Mouse (Mus musculus) CH12.LX (cell line): ENCODE measurements at regions not wholly inside any gene's neighbourhood (a gene's known extent, or its start where the extent isn't known, plus 50 kb on each side); places are given as distances from the start of the nearest gene placed in this dataset.

ENCODE experiments used
- DNase-seq: peaks from one replicate; pipeline ENCODE4 v3.0.0-alpha.2; 2013; ENCODE audit errors: extremely low read depth
- H3K27ac ChIP-seq: 2 replicates; pipeline ENCODE4 v1.5.1; 2012; ENCODE audit warnings: low read depth, mild to moderate bottlenecking, control low read depth, moderate library complexity; ENCODE audit not compliant: insufficient read depth
- H3K27me3 ChIP-seq: replicated peaks from 2 replicates; pipeline ENCODE3; 2012; ENCODE audit warnings: inconsistent platforms
- H3K36me3 ChIP-seq, 2 experiments: replicated peaks in 1 of 2; 2 replicates each; pipeline versions ENCODE3 to v1.6.1; 2012; ENCODE audit warnings: inconsistent platforms in 1 of 2, low read length in 1 of 2, mild to moderate bottlenecking in 1 of 2, mixed read lengths in 1 of 2, moderate library complexity in 1 of 2; ENCODE audit not compliant: control insufficient read depth in 1 of 2, insufficient read depth in 1 of 2
- H3K4me1 ChIP-seq, 2 experiments: 2 replicates each; pipeline ENCODE4 v1.6.1; 2012; ENCODE audit warnings: inconsistent platforms in 1 of 2, moderate library complexity in 1 of 2; ENCODE audit not compliant: insufficient read depth in 2 of 2, control insufficient read depth in 1 of 2
- H3K4me2 ChIP-seq: 2 replicates; pipeline ENCODE4 v1.6.1; 2012; ENCODE audit warnings: low read depth, mild to moderate bottlenecking, control low read depth; ENCODE audit not compliant: poor library complexity, insufficient read depth, severe bottlenecking
- H3K4me3 ChIP-seq, 3 experiments: fragments of 150-350 bp in 1 of 3; sonication (generic) in 1 of 3; replicated peaks in 1 of 3; 2 replicates each; pipeline versions ENCODE3 to v1.5.1; 2011 to 2012; ENCODE audit warnings: low read depth in 2 of 3, low read length in 2 of 3, mild to moderate bottlenecking in 2 of 3, moderate library complexity in 2 of 3, control low read depth in 1 of 3, improper control_type of control experiment in 1 of 3, inconsistent platforms in 1 of 3, mixed read lengths in 1 of 3; ENCODE audit not compliant: poor library complexity in 1 of 3
- H3K79me2 ChIP-seq: replicated peaks from 2 replicates; pipeline ENCODE4 v1.6.1; 2012; ENCODE audit warnings: mild to moderate bottlenecking, moderate library complexity; ENCODE audit not compliant: control insufficient read depth, poor library complexity, insufficient read depth, severe bottlenecking; ENCODE audit errors: extremely low read depth
- H3K9ac ChIP-seq: 2 replicates; pipeline ENCODE4 v1.6.1; 2012; ENCODE audit warnings: low read depth, mild to moderate bottlenecking, control low read depth, moderate library complexity; ENCODE audit not compliant: insufficient read depth
- H3K9me3 ChIP-seq: replicated peaks from 2 replicates; pipeline ENCODE3; 2012; ENCODE audit warnings: low read length, inconsistent platforms, mixed read lengths
- CHD1 ChIP-seq: IDR thresholded peaks from 2 replicates; pipeline ENCODE4 v1.6.1; 2012; ENCODE audit warnings: low read depth, low read length, improper control_type of control experiment, inconsistent platforms
- E2F4 ChIP-seq: IDR thresholded peaks from 2 replicates; pipeline ENCODE4 v1.6.1; 2011; ENCODE audit warnings: low read depth, low read length, improper control_type of control experiment; ENCODE audit not compliant: insufficient replicate concordance
- EP300 ChIP-seq: IDR thresholded peaks from 2 replicates; pipeline ENCODE4 v1.6.1; 2011; ENCODE audit warnings: low read length, improper control_type of control experiment
- ETS1 ChIP-seq: conservative IDR thresholded peaks from 2 replicates; pipeline ENCODE4 v1.6.1; 2012; ENCODE audit warnings: low read depth, mild to moderate bottlenecking, inconsistent platforms, low read length, improper control_type of control experiment, moderate library complexity
- GABPA ChIP-seq: IDR thresholded peaks from 2 replicates; pipeline ENCODE4 v1.6.1; 2012; ENCODE audit warnings: low read depth, low read length, improper control_type of control experiment, inconsistent platforms; ENCODE audit not compliant: insufficient replicate concordance
- HCFC1 ChIP-seq: IDR thresholded peaks from 2 replicates; pipeline ENCODE4 v1.6.1; 2012; ENCODE audit warnings: low read depth, mild to moderate bottlenecking, inconsistent platforms, low read length, improper control_type of control experiment
- IRF4 ChIP-seq: IDR thresholded peaks from 2 replicates; pipeline ENCODE4 v1.6.1; 2014; ENCODE audit warnings: low read depth, mild to moderate bottlenecking, inconsistent platforms, low read length, improper control_type of control experiment
- JUN ChIP-seq: IDR thresholded peaks from 2 replicates; pipeline ENCODE4 v1.6.1; 2011; ENCODE audit warnings: low read depth, mild to moderate bottlenecking, low read length, improper control_type of control experiment, moderate library complexity; ENCODE audit not compliant: insufficient read depth
- JUND ChIP-seq: conservative IDR thresholded peaks from 2 replicates; pipeline ENCODE4 v1.6.1; 2011; ENCODE audit warnings: low read depth, low read length, improper control_type of control experiment
- MAX ChIP-seq: IDR thresholded peaks from 2 replicates; pipeline ENCODE4 v1.6.1; 2011; ENCODE audit warnings: low read length, improper control_type of control experiment
- MEF2A ChIP-seq: IDR thresholded peaks from 2 replicates; pipeline ENCODE4 v1.6.1; 2014; ENCODE audit warnings: low read depth, mild to moderate bottlenecking, inconsistent platforms, low read length, improper control_type of control experiment, borderline replicate concordance
- MYC ChIP-seq: IDR thresholded peaks from 2 replicates; pipeline ENCODE4 v1.6.1; 2011; ENCODE audit warnings: low read depth, mild to moderate bottlenecking, improper control_type of control experiment, low read length
- NELFE ChIP-seq: IDR thresholded peaks from 2 replicates; pipeline ENCODE4 v1.6.1; 2011; ENCODE audit warnings: low read depth, low read length, improper control_type of control experiment
- PAX5 ChIP-seq: IDR thresholded peaks from 2 replicates; pipeline ENCODE4 v1.6.1; 2012; ENCODE audit warnings: low read length, inconsistent platforms, mixed read lengths
- POLR2A ChIP-seq: IDR thresholded peaks from 2 replicates; pipeline ENCODE4 v1.6.1; 2011; ENCODE audit warnings: low read depth, mild to moderate bottlenecking, improper control_type of control experiment, low read length
- POLR2AphosphoS2 ChIP-seq: IDR thresholded peaks from 2 replicates; pipeline ENCODE4 v1.6.1; 2011; ENCODE audit warnings: low read depth, low read length, improper control_type of control experiment
- RAD21 ChIP-seq: IDR thresholded peaks from 2 replicates; pipeline ENCODE4 v1.6.1; 2011; ENCODE audit warnings: low read depth, mild to moderate bottlenecking, low read length, improper control_type of control experiment, moderate library complexity
- RCOR1 ChIP-seq: conservative IDR thresholded peaks from 2 replicates; pipeline ENCODE4 v1.6.1; 2012; ENCODE audit warnings: low read depth, mild to moderate bottlenecking, inconsistent platforms, low read length, improper control_type of control experiment
- TBP ChIP-seq: conservative IDR thresholded peaks from 2 replicates; pipeline ENCODE4 v1.6.1; 2011; ENCODE audit warnings: low read depth, low read length, improper control_type of control experiment
- TCF12 ChIP-seq: IDR thresholded peaks from 2 replicates; pipeline ENCODE4 v1.6.1; 2014; ENCODE audit warnings: low read depth, mild to moderate bottlenecking, inconsistent platforms, low read length, improper control_type of control experiment
- UBTF ChIP-seq: IDR thresholded peaks from 2 replicates; pipeline ENCODE4 v1.6.1; 2012; ENCODE audit warnings: low read depth, mild to moderate bottlenecking, inconsistent platforms, low read length, improper control_type of control experiment, moderate library complexity
- USF1 ChIP-seq: IDR thresholded peaks from 2 replicates; pipeline ENCODE4 v1.6.1; 2014; ENCODE audit warnings: low read depth, mild to moderate bottlenecking, inconsistent platforms, low read length, improper control_type of control experiment
- USF2 ChIP-seq: conservative IDR thresholded peaks from 2 replicates; pipeline ENCODE4 v1.6.1; 2011; ENCODE audit warnings: low read depth, low read length, improper control_type of control experiment
- ZC3H11A ChIP-seq: IDR thresholded peaks from 2 replicates; pipeline ENCODE4 v1.6.1; 2012; ENCODE audit warnings: low read depth, mild to moderate bottlenecking, inconsistent platforms, low read length, improper control_type of control experiment
- ZNF384 ChIP-seq: IDR thresholded peaks from 2 replicates; pipeline ENCODE4 v1.6.1; 2012; ENCODE audit warnings: low read depth, low read length, improper control_type of control experiment, inconsistent platforms
- dilution Hi-C: fragments of 300-500 bp; cut with MboI; formaldehyde crosslinking; loops from 2 replicates; pipeline ENCODE4 v1.14.3; 2020; ENCODE audit warnings: low sequenced_read_pairs; ENCODE audit not compliant: extremely low pct_unique_long_range_greater_than_20kb, extremely low pct_ligation_motif_present
- in situ Hi-C: fragments of 300-500 bp; cut with MboI; formaldehyde crosslinking; loops from 3 replicates; pipeline ENCODE4 v1.14.3; 2019; ENCODE audit warnings: low sequenced_read_pairs, low pct_ligation_motif_present, low pct_unique_long_range_greater_than_20kb, mixed read lengths

- in situ Hi-C loops (no loop called here), dilution Hi-C loops (no loop called here)
Measured at GRCm38 (mm10) chr10:56963215-56963614, 523.0 kb upstream of the Hsf2 start.

DNA sequence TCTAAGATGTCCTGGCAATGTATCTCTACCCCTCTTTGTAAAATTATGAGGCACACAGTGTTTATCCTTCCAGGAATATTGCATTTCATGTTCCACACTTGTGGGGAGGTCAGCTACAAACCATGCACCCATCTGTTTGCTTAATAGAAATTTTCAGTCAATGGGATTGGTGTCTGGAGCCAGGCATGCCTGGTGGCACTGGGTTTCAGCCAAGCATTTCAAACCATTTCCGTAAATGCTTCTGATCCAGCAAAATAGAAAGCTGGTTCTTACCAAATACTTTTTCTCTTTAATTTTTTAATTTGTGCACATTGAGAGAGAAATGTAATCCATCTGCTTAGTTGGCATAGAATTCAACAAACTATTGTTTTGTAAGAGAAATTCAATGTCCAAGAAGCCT, 517.3 kb upstream of the Hsf2 start:
- Histone ChIP-seq H3K4me3 (no peak overlapping the region), H3K79me2 (no peaks in the 10 kb centered on the region), H3K27me3 (no peaks in the 10 kb centered on the region), H3K9ac (no peak overlapping the region), H3K9me3 (no peaks in the 10 kb centered on the region), H3K36me3 (no peaks in the 10 kb centered on the region), H3K27ac (no peak overlapping the region), H3K4me1 (no peaks in the 10 kb centered on the region), H3K4me2 (no peak overlapping the region)
- dilution Hi-C loops (no loop called here), in situ Hi-C loops (no loop called here)
- no peak for DNase-seq
- no peak for TF ChIP-seq JUN
- no peak for TF ChIP-seq EP300
- no peak for TF ChIP-seq JUND
- TF ChIP-seq E2F4, result no peak
- TF ChIP-seq NELFE, result no peak
- no peak for TF ChIP-seq ZC3H11A
- no peak for TF ChIP-seq RAD21
- TF ChIP-seq TCF12, result no peak
- TF ChIP-seq GABPA, result no peak
- TF ChIP-seq RCOR1, result no peak
- no peak for TF ChIP-seq POLR2AphosphoS2
- TF ChIP-seq MYC, result no peak
- TF ChIP-seq IRF4, result no peak
- no peak for TF ChIP-seq ETS1
- no peak for TF ChIP-seq PAX5
- no peak for TF ChIP-seq HCFC1
- TF ChIP-seq TBP, result no peak
- no peak for TF ChIP-seq POLR2A
- TF ChIP-seq UBTF, result no peak
- TF ChIP-seq ZNF384, result no peak

More at GRCm38 (mm10) chr10:56963215-56963614, 523.0 kb upstream of the Hsf2 start:
- Histone ChIP-seq H3K9ac (no peak overlapping the region), H3K27me3 (no peaks in the 10 kb centered on the region), H3K4me3 (no peak overlapping the region), H3K79me2 (no peaks in the 10 kb centered on the region), H3K4me2 (no peak overlapping the region), H3K4me1 (no peaks in the 10 kb centered on the region), H3K36me3 (no peaks in the 10 kb centered on the region), H3K27ac (no peak overlapping the region), H3K9me3 (no peaks in the 10 kb centered on the region)
- TF ChIP-seq TCF12 (no peak), POLR2A (no peak), MEF2A (no peak), E2F4 (no peak), PAX5 (no peak), EP300 (no peak), TBP (no peak), JUN (no peak), CHD1 (no peak), USF1 (no peak), RCOR1 (no peak), MAX (no peak), USF2 (no peak)
- no peak for DNase-seq
